Mouse (Mus musculus) spleen, embryonic (tissue): ENCODE data around the gene Kbtbd13.

Experiments used
- CTCF ChIA-PET: fragments of 350-600 bp; sonication (Branson Sonifier 250); formaldehyde crosslinking; loops from one replicate; lab custom pipeline; 2022; lab: Charles Lee

Kbtbd13 gene

DNA sequence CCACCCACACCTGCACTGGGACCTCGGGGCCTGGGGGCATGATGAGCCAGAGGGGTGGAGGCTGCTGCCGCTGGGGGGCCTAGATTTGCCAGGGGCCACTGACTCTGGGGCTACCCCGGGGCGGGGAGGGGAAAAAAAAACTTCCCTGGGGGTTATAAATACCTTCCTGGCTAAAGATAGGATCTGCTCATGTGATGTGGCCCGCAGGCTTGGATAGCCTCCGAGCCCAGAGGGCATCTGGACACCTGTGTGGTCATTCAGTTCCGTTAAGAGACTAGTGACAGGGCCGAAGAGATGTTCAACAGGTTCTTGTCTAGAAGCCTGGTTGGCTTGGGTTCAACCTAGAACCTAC, at the start of gene Kbtbd13:
Kbtbd13 (minus strand) TSS at position 40 of the 352 bp plus-strand sequence.
- CTCF ChIA-PET: no interaction called here

DNA sequence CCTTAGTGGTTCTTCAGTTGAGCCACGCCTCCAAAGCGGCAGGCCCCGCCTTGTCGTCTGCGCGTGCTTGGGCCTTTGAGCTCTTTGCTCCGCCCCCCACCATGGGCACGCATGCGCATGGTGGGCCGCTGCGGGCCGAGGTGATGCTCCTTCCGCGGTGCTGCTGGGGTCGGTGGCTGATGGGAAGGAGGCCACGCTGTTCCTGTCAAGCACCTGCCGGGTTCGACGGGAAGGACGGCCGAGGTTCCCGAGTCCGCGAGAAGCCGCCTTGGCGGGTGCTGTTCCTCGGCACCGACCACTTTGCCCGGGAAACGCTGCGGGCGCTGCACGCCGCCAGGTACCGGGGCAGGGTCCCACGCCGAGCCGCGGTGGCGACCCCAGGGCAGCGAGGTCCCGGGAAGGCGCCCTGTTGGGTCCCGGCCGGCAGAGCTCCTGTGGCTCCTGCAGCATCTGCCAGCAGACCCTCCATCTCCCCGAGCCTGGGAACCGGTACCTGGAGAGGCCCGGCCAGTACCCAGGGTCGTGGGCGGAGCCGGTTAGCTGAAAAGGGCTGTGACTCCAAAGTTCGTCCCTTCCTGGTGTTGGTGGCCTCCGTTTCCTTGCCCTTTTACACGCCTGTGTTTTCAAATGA, 44.3 kb upstream of the Kbtbd13 start, which contains the start of gene Mtfmt:
Mtfmt (plus strand) TSS at position 112 of the 631 bp plus-strand sequence.
- CTCF ChIA-PET: no interaction called here

DNA sequence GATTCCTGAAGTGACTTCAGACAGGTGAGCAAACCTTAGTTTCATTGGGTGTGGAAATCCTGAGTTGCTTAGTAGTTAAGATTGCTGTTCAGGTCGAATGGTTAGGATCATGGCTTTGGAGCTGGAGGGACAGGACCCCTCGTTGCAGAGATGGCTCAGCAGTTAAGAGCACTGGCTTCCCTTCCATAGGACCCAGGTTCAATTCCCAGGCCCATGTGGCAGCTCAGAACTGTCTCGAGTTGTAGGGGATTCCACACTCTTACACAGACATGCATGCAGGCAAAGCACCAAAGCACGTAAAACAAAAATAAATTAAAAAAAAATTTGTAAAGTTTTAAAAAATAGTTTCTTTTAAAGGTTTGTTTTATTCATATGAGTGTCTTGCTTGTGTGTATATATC, 43.8 kb upstream of the Kbtbd13 start:
- CTCF ChIA-PET: no interaction called here

DNA sequence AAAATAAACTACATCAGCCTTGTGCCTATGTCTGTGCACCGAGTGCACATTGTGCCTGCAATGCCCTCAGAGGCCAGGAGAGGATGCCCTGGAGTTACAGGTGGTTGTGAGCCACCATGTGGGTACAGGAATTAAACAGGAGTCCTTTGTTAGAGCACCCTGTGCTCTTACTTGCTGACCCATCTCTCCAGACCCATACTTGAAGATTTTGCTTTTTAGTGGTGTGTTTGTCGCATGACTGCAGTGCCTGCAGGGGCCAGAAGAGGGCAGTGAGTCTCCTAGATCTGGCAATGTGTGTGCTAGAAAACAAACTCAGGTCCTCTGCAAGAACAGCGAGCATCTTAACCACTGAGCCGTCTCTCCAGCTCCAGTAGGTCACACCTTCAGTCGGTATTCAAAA, 42.7 kb upstream of the Kbtbd13 start:
- CTCF ChIA-PET: no interaction called here

DNA sequence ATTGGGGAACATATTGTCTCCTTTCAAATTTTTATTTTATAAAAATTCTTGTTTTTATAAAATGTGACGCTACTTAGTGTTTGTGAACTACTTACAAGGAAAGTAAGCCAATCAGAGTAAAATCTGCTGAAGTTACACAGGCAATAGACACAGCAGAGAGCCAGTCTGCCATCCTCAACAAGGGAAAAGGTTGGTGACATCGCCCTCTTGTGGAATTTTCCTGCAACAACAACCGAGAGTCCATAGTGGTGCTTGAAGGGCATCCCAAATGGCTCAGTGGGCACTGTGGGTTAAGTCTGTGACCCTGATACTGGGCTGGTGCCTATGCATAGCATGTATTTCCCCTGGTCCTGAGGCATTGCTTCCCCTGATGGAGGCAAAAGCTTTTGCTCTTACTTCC, 40.8 kb upstream of the Kbtbd13 start:
- CTCF ChIA-PET: no interaction called here

DNA sequence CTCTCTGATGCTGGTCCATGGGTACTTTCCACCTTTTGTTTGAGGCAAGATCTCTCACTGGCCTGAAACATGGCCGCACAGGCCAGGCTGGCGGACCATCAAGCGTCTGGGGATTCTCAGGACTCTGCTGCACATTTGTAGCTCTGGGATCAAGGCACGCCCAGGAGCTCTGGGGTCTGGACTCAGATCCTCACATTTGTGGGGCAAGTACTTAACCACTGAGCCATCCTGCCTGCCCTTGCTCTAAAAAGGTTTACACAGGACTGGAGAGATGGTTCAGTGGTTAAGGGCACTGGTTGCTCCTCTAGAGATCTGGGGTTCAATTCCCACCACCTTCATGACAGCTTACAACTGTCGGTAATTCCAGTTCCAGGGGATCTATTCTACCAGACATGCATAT, 39.5 kb upstream of the Kbtbd13 start:
- CTCF ChIA-PET: no interaction called here

DNA sequence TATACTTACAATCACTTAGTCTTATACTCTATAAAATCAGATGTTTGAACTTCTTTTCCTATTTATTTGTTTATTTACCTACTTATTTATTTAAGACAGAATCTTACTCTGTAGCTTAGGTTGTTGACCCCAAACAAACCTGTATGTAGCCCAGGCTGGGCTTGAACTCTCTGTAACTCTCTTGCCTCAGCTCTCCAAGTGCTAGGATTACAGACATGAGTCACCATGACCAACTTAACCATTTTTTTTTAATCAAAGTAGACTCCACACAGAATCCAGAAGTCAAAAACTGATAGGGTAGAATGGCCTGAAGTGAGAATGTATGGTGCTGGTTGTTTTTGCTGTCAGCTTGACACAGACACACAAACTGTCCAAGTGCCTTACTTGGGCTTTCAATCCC, 38.9 kb upstream of the Kbtbd13 start:
- CTCF ChIA-PET: no interaction called here

DNA sequence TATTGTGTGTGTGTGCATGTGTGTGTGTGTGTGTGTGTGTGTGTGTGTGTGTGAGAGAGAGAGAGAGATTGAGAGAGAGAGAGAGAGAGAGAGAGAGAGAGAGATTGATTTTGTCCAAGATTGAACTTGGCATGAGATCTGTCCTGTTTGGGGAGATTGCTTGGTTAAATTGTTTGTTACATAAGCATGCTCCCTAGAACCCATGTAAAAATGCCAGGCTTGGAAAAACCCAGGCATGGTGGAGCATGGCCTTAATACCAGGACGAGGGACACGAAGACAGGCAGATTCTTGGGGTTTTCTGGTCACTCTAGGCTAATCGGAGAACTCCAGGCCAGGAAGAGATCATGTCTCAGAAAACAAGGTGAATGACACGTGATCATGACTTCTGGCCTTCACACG, 36.6 kb upstream of the Kbtbd13 start:
- CTCF ChIA-PET: no interaction called here

DNA sequence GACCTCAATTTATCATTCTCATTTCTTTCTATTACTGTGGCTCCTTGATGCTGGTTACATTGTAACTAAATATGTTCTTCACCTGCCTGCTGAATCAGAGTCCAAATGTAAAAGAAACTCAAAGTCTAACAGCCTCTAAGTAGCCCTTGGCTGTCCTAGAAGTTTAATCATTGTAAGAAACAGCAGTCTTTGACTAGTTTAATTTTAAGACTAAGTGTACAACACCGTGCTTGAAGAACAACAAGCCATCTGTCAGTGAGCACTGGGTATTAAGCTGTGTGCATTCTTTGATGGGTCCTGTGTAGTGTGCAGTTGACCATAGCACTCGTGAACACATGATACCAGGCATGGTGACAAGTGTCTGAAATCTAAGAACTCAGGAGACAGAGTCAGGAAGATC, 36.1 kb upstream of the Kbtbd13 start:
- CTCF ChIA-PET: no interaction called here

DNA sequence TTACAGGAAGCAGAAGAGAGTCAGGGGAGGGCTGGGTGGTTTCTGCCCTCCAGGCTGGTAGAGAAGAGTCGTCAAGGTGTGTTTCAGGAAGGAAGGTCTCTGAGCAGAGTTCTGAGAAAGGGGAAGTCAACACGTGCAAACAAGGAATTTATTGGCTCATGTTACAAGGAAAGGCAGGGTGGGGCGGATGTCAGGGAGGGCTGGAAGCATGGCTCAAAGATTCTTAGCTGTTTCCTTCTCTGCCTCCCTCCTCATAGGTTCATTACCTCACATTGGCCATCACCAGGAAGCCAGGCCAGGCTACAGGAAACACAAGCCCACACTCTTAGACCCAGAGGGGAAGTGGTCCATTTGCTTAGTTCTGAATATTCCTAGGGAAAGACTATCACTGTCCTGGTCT, 32.9 kb upstream of the Kbtbd13 start:
- CTCF ChIA-PET: no interaction called here

DNA sequence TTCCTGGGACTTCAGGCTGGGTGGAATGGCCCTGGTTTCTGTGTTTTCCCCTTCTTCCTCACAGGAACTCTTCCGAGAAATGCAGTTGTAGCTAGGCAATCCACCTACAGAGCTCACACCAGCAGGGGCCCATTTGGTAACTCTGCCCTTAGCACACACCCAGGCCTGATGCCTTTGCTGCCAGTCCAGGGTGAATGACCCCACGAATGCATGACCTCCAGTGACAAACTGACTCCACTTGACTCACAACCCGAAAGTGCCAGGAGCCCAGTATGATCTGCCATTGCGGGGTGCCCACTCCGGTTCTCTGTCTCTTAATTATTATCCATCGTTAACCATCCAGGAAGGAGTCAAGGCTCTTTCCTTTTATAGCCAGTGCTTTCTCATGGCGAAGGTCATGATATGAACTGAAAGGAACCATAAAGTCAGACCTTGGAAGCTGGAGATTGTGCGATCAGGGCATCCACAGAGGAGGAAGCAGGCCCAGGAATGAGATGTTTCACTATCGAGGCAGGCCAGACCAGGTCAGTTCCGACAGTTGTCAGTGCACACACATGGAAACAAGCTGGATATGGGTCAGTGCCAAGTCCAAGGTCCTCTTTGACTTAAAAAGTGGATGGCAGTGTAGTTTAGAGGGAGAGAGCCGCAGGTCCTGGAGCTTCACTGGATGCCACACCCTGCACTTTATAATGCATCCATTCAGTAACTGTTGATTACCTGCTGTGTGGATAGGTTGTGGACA, 31.5 kb upstream of the Kbtbd13 start, which contains the start of gene Slc51b:
Slc51b (minus strand) TSS at position 196 of the 742 bp plus-strand sequence.
- CTCF ChIA-PET: no interaction called here

DNA sequence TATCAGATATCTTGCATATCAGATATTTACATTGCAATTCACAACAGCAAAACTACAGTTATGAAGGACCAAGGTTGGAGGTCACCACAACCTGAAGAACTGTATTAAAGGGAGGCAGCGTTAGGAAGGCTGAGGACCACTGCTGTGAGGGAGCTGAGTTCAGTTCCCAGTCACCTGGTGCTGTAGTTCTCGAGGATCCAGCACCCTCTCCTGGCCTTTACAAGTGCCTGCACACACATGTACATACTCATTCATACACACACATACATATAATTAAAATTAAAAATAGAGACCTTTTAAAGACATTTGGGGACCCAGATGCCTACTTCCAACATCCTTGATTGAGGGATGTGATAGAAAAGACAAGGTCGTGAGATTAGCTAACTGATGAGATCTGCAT, 28.2 kb upstream of the Kbtbd13 start:
- CTCF ChIA-PET: no interaction called here

DNA sequence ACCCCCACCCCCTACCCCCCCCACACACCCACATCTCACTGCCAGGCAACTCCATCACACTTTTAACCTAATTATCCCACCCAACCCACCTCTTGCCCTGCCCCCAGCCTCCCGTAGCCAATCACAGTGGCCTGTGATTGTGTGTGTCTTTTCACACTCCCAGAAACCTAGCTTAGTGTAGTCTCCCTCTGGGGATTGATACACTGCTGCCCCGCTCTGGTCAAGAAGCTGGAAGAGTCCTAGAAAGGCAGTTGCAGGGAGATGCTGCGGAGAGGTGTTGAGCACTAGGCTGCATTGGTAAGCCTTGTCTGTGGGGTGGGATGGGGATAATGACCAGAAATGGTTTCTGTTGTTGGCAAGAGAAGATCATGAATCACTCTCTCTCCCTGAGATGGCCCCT, 26.3 kb upstream of the Kbtbd13 start:
- CTCF ChIA-PET: interaction anchor here (0.7 kb wide), 1 partner anchor 246 kb away, joined by 10 read pairs; no protein-coding TSS in a partner anchor

DNA sequence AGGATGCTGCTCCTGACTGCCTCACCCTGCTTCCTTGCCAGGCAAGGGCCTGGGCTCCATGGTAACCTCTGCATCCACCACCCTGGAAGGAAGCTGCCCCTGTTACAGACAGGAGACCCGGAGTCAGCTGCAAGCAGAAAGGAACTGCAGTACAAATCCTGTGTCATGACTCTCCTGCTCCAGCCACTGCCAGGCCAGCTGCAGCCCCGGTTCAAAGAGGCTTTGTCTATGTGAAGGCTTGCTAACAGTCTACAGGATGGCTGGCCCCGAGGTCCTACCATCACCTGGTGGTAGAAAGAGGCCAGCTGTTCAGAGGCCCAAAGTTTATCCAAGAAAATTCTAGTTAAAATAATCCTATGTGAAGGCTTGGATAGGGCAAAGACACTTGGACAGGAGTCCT, 19.9 kb upstream of the Kbtbd13 start:
- CTCF ChIA-PET: no interaction called here

DNA sequence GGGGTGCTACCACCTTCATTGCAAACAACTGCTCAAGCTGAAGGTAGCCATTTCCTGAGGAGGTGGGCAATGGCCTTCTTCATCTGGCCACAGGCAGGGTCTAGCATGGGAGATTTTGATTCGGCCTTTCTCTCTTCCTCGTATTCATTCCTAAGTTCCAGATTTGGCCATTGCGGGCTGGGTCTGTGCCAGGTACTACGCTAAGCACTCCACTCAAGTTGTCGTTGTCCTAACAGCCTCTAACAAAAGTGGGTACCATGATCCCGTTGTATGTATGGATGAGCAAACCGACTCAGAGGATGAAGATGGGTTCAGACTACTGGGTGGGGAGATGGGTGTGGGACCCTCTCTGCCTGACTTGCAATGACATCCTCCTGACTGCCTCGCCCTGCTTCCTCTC, 18.9 kb upstream of the Kbtbd13 start:
- CTCF ChIA-PET: no interaction called here

DNA sequence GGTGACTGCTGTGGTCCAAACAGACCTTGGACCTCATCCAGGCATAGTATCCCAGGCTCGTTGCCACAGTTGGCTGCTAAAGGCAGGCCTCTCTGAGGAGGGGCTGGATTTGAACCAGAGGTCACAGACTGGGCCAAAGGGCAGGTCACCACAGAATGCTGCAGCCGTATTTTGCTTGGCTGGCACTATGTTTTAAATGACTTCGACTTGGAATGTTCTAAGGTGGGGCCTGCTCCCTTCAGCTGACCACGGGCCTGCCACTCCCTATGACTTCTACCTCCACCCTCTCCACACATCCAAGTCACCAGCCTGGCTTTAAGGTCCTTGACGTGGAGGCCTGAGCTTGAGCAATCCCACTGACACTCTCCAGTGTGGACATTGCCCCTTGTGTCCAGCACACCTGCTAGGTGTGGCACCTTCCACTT, 17.4 kb upstream of the Kbtbd13 start:
- CTCF ChIA-PET: no interaction called here

DNA sequence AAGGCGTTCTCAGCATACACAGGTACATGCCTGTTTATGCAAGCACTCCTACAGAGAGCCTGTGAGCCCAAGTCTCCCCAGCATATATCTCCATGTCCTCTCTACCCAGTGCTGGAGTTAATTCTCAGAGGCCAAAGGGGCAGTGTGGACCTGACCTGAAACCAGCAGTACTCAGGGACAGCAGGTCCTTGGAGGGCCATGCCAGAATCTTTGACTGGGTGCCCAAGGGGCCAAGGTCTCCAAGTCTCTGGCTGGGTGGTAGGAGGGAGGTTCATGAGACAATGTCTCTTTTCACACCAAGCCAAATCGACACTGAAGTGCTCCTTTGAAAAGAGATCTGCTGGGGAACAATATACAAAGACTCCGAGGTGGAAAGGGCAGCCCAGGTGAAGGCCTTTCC, 16.4 kb upstream of the Kbtbd13 start:
- CTCF ChIA-PET: no interaction called here

DNA sequence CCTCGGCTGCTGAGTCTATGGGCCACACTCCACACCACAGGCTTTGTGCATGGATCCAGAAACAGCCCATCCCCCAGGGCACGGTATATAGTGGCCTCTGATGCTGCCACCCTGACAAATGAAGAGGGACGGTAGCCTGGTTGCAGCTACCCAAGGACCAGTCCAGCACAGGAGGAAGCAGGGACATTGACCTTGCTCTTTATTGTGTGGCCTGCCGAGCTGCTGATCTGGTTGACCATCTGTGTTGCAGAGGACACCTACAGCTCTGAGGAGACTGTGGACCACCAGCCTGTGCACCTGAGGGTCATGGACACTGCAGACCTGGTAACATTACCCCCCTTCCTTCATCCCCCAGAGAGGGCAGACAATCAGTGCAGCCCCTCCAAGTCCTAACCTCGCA, 15.9 kb upstream of the Kbtbd13 start:
- CTCF ChIA-PET: no interaction called here

DNA sequence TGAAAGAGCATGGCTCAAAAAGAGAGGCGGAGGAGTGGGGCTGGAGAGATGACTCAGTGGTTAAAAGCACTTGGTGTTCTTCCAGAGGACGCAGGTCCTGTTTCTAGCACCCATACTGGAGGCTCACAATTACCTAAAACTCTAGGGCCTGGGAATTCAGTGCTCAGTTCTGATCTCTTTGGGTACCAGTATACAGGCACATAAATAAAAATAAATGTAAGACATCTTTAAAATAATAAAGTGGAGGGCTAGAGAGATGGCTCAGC, 13.7 kb upstream of the Kbtbd13 start:
- CTCF ChIA-PET: no interaction called here

DNA sequence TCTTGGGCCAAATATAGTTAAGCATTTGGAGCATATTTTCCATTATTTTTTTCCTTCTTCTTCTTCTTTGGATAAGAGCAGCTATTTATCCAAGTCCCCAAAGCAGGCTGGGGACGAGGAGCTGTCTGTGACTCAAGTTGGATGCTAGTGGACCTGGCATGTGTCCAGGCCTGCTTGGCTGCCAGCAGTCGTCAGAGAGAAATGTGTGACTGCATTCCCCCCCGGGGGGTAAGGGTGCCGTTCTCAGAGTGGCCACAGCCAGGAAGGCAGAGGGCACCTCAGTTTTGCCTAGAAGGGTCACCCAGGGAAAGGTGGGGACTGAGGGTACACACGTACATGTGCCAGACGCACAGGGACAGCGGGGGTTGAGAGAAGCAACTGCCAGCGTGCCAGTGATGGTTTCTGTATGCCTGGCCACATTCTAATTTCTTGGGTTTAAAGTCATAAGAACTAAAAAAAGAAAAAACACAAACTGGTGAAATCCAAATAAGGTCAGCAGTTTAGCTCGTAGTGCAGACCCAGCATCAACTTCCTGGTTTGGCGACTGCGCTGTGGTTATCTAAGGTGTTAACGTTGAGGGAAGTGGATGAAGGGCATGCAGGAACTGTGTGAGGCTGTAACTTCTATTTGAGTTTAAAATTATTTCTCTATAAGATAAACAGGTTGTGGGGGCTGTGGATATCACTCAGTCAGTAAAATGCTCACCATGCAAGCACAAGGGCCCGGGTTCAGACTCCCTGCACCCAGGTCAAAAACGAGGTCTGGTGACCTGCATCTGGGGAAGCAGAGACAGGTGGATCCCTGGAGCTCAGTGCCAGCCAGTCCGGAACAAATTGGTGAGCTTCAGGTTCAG, 13.1 kb upstream of the Kbtbd13 start:
- CTCF ChIA-PET: no interaction called here

DNA sequence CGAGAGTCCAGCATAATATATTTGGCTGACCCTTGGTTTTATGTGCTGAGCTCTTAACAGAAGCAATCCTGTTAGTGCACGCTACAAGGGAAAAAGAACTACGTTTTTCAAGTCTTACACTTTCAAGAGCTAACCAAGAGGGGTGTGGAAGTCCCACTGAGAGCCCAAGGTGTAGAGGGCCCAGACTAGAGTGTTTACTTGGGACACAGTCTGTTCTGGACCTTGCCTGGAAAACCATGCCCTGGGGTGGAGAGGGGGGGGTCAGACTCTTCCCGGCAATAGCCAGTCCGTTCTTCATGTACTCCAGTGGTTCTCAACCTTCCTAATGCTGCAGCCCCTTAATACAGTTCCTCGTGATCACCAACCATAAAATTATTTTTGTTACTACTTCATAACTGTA, 8.5 kb upstream of the Kbtbd13 start:
- CTCF ChIA-PET: no interaction called here

DNA sequence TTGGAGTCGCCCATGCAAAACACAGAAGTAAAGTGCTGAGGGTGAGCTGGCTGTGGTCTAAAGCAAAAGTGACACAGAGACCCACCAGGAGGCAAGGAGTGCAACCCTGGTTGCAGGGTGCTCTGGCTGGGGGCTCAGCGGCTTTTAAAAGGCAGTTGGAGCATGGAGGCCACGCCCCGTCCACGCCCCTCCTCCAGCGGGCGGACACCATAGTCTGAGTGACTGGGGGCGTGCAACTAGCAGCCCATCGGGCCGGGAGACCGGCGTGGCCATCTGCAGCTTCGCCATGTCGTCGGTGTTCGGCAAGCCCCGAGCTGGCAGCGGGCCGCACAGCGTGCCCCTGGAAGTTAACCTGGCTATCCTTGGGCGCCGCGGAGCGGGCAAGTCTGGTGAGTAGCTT, 6.8 kb upstream of the Kbtbd13 start, which contains the start of gene Rasl12:
Rasl12 (plus strand) TSS at position 228 of the 400 bp plus-strand sequence.
- CTCF ChIA-PET: no interaction called here

DNA sequence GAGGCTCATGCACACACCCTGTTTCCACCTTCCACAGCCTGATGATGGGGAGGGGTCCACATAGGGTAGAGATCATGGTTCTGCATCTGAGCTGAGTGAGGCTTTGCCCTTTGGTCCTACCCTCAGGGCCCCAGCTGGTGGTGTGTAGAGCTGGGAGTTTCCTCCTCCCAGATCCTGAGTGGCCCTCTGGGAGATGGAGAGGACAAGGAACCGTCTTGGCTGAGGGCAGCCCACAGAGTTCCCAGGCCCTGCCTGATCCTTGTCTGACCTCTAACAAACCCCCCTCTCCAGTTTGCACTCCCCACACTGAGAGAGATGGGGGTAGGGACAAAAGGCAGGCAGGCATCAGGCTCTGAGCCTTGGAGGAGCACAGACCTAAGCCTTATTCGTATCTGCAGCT, 2.9 kb upstream of the Kbtbd13 start:
- CTCF ChIA-PET: no interaction called here
